Mouse (Mus musculus): ENCODE measurements around the gene Ntng2. TPM values are rescaled to one million over a fixed set of nuclear protein-coding genes. Genes with fewer than 3 reads are reported as not detected.

Ntng2 gene
- polyA plus RNA-seq, 1 experiment from 2014 or later = 0.86 TPM

DNA sequence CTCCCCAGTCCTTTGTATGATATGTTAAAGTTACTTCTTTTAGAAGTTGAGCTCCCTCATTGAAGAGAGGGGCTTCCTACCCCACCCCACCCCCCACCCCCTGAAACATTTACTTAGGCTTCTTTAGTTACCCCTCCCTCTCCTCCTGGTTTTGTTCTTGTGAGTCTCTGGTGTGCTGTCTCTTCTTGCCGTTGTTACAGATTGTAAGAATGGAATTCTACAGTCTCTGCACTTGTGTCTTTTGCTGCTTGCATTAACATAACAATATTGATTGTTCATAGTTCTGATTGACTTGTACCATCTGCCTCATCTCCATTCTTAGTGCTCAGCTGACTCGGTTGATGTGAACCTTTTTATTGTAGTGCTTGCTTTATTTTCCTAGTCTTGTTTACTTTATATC is 100.9 kb downstream of the Ntng2 start:
- 85% methylated on average over 2 of the region's 2 CpGs for WGBS
- no peaks in the 10 kb centered on the region for H3K4me1 ChIP-seq
- H3K9me3 ChIP-seq = no peaks in the 10 kb centered on the region
- H3K4me3 ChIP-seq = no peak overlapping the region
- H3K36me3 ChIP-seq (replicated peaks) = peaks cover 97% of the 10 kb centered on the region
- no peak for DNase-seq (ENCODE audit: extremely low spot score, low spot score)
- no peaks in the 10 kb centered on the region for H3K27me3 ChIP-seq (ENCODE audit: poor library complexity, severe bottlenecking)
- H3K27ac ChIP-seq = no peak overlapping the region

Other genes starting within 250 kb of the Ntng2 start
- 0.67 and 0.74 TPM in 2 replicates for gene Cfap77, start 197.9 kb downstream of the Ntng2 start, polyA plus RNA-seq (2016; fragmentation: Nextera tagmentation; extraction: Ambion mirVana)
- gene Ttf1, start 192.7 kb downstream of the Ntng2 start, polyA plus RNA-seq (2016; fragmentation: Nextera tagmentation; extraction: Ambion mirVana) = 11.4 and 13.6 TPM in 2 replicates
- 12.7 and 13.8 TPM in 2 replicates for gene Setx, start 128.8 kb downstream of the Ntng2 start, polyA plus RNA-seq (2016; fragmentation: Nextera tagmentation; extraction: Ambion mirVana)
- gene Med27, start 93.8 kb upstream of the Ntng2 start, polyA plus RNA-seq (2016; fragmentation: Nextera tagmentation; extraction: Ambion mirVana) = 59.7 and 63.3 TPM in 2 replicates

Measured in forebrain, embryonic 10.5 days (tissue).